Mouse (Mus musculus) kidney, embryonic 16.5 days (tissue): ENCODE results near the gene Phactr3. TPM values are rescaled to one million over a fixed set of nuclear protein-coding genes. Genes with fewer than 3 reads are reported as not detected.

Experiments
- ATAC-seq: fragments of 200-750 bp; cut with Nextera tagmentation; 2 replicates; pipeline ENCODE4 v1.8.0; 2017; ENCODE audit warnings: moderate TSS enrichment; ENCODE audit not compliant: low FRiP score, low TSS enrichment
- H3K27ac ChIP-seq: fragments of 300-500 bp; sonication (generic); 2 replicates; pipeline ENCODE4 v1.5.1; 2014; ENCODE audit warnings: low read length
- H3K27me3 ChIP-seq: fragments of 300-500 bp; sonication (generic); 2 replicates; pipeline ENCODE4 v1.6.1; 2014; ENCODE audit warnings: low read length, control low read depth, mixed read lengths; ENCODE audit not compliant: insufficient read depth
- H3K36me3 ChIP-seq: fragments of 300-500 bp; sonication (generic); 2 replicates; pipeline ENCODE4 v1.6.1; 2014; ENCODE audit warnings: low read length, control low read depth, mixed read lengths; ENCODE audit not compliant: insufficient read depth
- H3K4me1 ChIP-seq: fragments of 300-500 bp; sonication (generic); 2 replicates; pipeline ENCODE4 v1.6.1; 2014; ENCODE audit warnings: low read length, control low read depth, mixed read lengths; ENCODE audit not compliant: insufficient read depth
- H3K4me2 ChIP-seq: fragments of 300-500 bp; sonication (generic); replicated peaks from 2 replicates; pipeline ENCODE4 v1.6.1; 2014; ENCODE audit warnings: low read depth, low read length
- H3K4me3 ChIP-seq: fragments of 300-500 bp; sonication (generic); 2 replicates; pipeline ENCODE4 v1.5.1; 2014; ENCODE audit warnings: mild to moderate bottlenecking, low read length
- H3K9ac ChIP-seq: fragments of 300-500 bp; sonication (generic); replicated peaks from 2 replicates; pipeline ENCODE4 v1.6.1; 2014; ENCODE audit warnings: low read length
- H3K9me3 ChIP-seq: fragments of 300-500 bp; sonication (generic); 2 replicates; pipeline ENCODE4 v1.6.1; 2016; ENCODE audit warnings: low read length, control low read depth
- WGBS: fragments of 180-500 bp; shearing (Covaris S2); extraction: QIAGEN DNeasy Blood & Tissue Kit; methylation state at CpG from one replicate; pipeline ENCODE4 v1.1.7; 2014; 5-methylcytosine and 5-hydroxymethylcytosine counted together
- polyA plus RNA-seq: library from polyadenylated mRNA; unstranded; fragments of >200 nt; fragmentation: Nextera tagmentation; extraction: Ambion mirVana; gene quantifications from 2 replicates; pipeline ENCODE4 v1.2.1, GENCODE M21; 2015

The Phactr3 gene
- polyA plus RNA-seq, 1 experiment from 2014 or later: 0.71 TPM

- no peaks in the 10 kb centered on the region for H3K36me3 ChIP-seq
- H3K4me1 ChIP-seq: no peaks in the 10 kb centered on the region
- H3K27ac ChIP-seq: no peak overlapping the region
- 69% methylated on average over 1 of the region's 1 CpGs for WGBS
- no peak overlapping the region for H3K4me2 ChIP-seq
- no peaks in the 10 kb centered on the region for H3K9me3 ChIP-seq
- no peak overlapping the region for H3K4me3 ChIP-seq
- H3K27me3 ChIP-seq: no peaks in the 10 kb centered on the region
- no peak for ATAC-seq
- H3K9ac ChIP-seq: no peak overlapping the region
Observed at GRCm38 (mm10) chr2:178304188-178304529, 185.4 kb downstream of the Phactr3 start.

- no peak overlapping the region for H3K9ac ChIP-seq
- no peak overlapping the region for H3K4me2 ChIP-seq
- H3K4me1 ChIP-seq: no peaks in the 10 kb centered on the region
- H3K9me3 ChIP-seq: no peaks in the 10 kb centered on the region
- no peaks in the 10 kb centered on the region for H3K36me3 ChIP-seq
- 79% methylated on average over 6 of the region's 6 CpGs for WGBS
- H3K27ac ChIP-seq: no peak overlapping the region
- no peak for ATAC-seq
- H3K4me3 ChIP-seq: no peak overlapping the region
- H3K27me3 ChIP-seq: no peaks in the 10 kb centered on the region
Observed at GRCm38 (mm10) chr2:178304669-178305068, 185.9 kb downstream of the Phactr3 start.

- no peaks in the 10 kb centered on the region for H3K36me3 ChIP-seq
- no peaks in the 10 kb centered on the region for H3K9me3 ChIP-seq
- ATAC-seq: no peak
- 71% methylated on average over 7 of the region's 7 CpGs for WGBS
- no peak overlapping the region for H3K9ac ChIP-seq
- no peak overlapping the region for H3K4me2 ChIP-seq
- no peak overlapping the region for H3K27ac ChIP-seq
- no peaks in the 10 kb centered on the region for H3K4me1 ChIP-seq
- H3K27me3 ChIP-seq: no peaks in the 10 kb centered on the region
- no peak overlapping the region for H3K4me3 ChIP-seq
Observed at GRCm38 (mm10) chr2:178313539-178313938, 194.8 kb downstream of the Phactr3 start.

GRCm38 (mm10) chr2:178316281-178316680, 197.5 kb downstream of the Phactr3 start:
- Histone ChIP-seq H3K4me2 (no peak overlapping the region), H3K27ac (no peak overlapping the region), H3K36me3 (no peaks in the 10 kb centered on the region), H3K27me3 (no peaks in the 10 kb centered on the region), H3K4me1 (no peaks in the 10 kb centered on the region), H3K9me3 (no peaks in the 10 kb centered on the region), H3K9ac (no peak overlapping the region), H3K4me3 (no peak overlapping the region)
- 73% methylated on average over 1 of the region's 1 CpGs for WGBS
- no peak for ATAC-seq

- H3K4me1 ChIP-seq: no peaks in the 10 kb centered on the region
- H3K27me3 ChIP-seq: no peaks in the 10 kb centered on the region
- WGBS: 72% methylated on average over 7 of the region's 7 CpGs
- H3K36me3 ChIP-seq: no peaks in the 10 kb centered on the region
- no peak for ATAC-seq
- H3K4me2 ChIP-seq: no peak overlapping the region
- no peak overlapping the region for H3K9ac ChIP-seq
- H3K27ac ChIP-seq: no peak overlapping the region
- no peak overlapping the region for H3K4me3 ChIP-seq
- no peaks in the 10 kb centered on the region for H3K9me3 ChIP-seq
Observed at GRCm38 (mm10) chr2:178319766-178320165, 201.0 kb downstream of the Phactr3 start.

GRCm38 (mm10) chr2:178321271-178321670, 202.5 kb downstream of the Phactr3 start:
- H3K4me1 ChIP-seq: no peaks in the 10 kb centered on the region
- WGBS: 82% methylated on average over 10 of the region's 10 CpGs
- no peak overlapping the region for H3K4me3 ChIP-seq
- ATAC-seq: no peak
- H3K4me2 ChIP-seq: no peak overlapping the region
- no peaks in the 10 kb centered on the region for H3K36me3 ChIP-seq
- H3K9ac ChIP-seq: no peak overlapping the region
- no peak overlapping the region for H3K27ac ChIP-seq
- no peaks in the 10 kb centered on the region for H3K9me3 ChIP-seq
- no peaks in the 10 kb centered on the region for H3K27me3 ChIP-seq

GRCm38 (mm10) chr2:178324410-178324809, 205.6 kb downstream of the Phactr3 start:
- no peaks in the 10 kb centered on the region for H3K36me3 ChIP-seq
- peaks cover 4% of the 10 kb centered on the region; the same call in 1 of the 2 replicates for H3K4me1 ChIP-seq
- ATAC-seq: no peak
- WGBS: 88% methylated on average over 3 of the region's 3 CpGs
- no peaks in the 10 kb centered on the region for H3K9me3 ChIP-seq
- H3K4me3 ChIP-seq: no peak overlapping the region
- no peak overlapping the region for H3K4me2 ChIP-seq
- H3K27ac ChIP-seq: no peak overlapping the region
- no peaks in the 10 kb centered on the region for H3K27me3 ChIP-seq
- no peak overlapping the region for H3K9ac ChIP-seq

GRCm38 (mm10) chr2:178324818-178325217, 206.0 kb downstream of the Phactr3 start:
- H3K9ac ChIP-seq: no peak overlapping the region
- H3K4me3 ChIP-seq: no peak overlapping the region
- H3K9me3 ChIP-seq: no peaks in the 10 kb centered on the region
- H3K4me2 ChIP-seq: no peak overlapping the region
- H3K27me3 ChIP-seq: no peaks in the 10 kb centered on the region
- H3K4me1 ChIP-seq: peaks cover 4% of the 10 kb centered on the region; the same call in 1 of the 2 replicates
- WGBS: 89% methylated on average over 4 of the region's 4 CpGs
- H3K27ac ChIP-seq: no peak overlapping the region
- no peak for ATAC-seq
- H3K36me3 ChIP-seq: no peaks in the 10 kb centered on the region

- Histone ChIP-seq H3K4me1 (peaks cover 4% of the 10 kb centered on the region; the same call in 1 of the 2 replicates), H3K4me3 (no peak overlapping the region), H3K27ac (no peak overlapping the region), H3K4me2 (no peak overlapping the region), H3K9ac (no peak overlapping the region), H3K9me3 (no peaks in the 10 kb centered on the region), H3K27me3 (no peaks in the 10 kb centered on the region), H3K36me3 (no peaks in the 10 kb centered on the region)
- 92% methylated on average over 10 of the region's 10 CpGs for WGBS
- ATAC-seq: no peak
Observed at GRCm38 (mm10) chr2:178326067-178326466, 207.3 kb downstream of the Phactr3 start.

GRCm38 (mm10) chr2:178326750-178327465, 208.1 kb downstream of the Phactr3 start:
- Histone ChIP-seq H3K9me3 (no peaks in the 10 kb centered on the region), H3K27me3 (no peaks in the 10 kb centered on the region), H3K9ac (no peak overlapping the region), H3K4me3 (no peak overlapping the region), H3K36me3 (no peaks in the 10 kb centered on the region), H3K4me2 (0 out of 2 replicates have a peak overlapping the region, but pooled peaks have one; percentile 7), H3K4me1 (peaks cover 4% of the 10 kb centered on the region; the same call in 1 of the 2 replicates), H3K27ac (no peak overlapping the region)
- peak; percentile 6; the same call in 1 of the 2 replicates for ATAC-seq
- WGBS: 19% methylated on average over 5 of the region's 5 CpGs
